Mouse (Mus musculus) lung, postnatal 0 days (tissue): ENCODE results near the gene Phkb. TPM values are rescaled to one million over a fixed set of nuclear protein-coding genes. Genes with fewer than 3 reads are reported as not detected.

ENCODE experiments used
- ATAC-seq: fragments of 200-750 bp; cut with Nextera tagmentation; 2 replicates; pipeline ENCODE4 v1.8.0; 2017; ENCODE audit warnings: moderate library complexity
- DNase-seq: peaks from one replicate; pipeline ENCODE4 v3.0.0-alpha.2; 2016; ENCODE audit warnings: low spot score
- H3K27ac ChIP-seq: fragments of 300-500 bp; sonication (generic); 2 replicates; pipeline ENCODE4 v1.5.1; 2014; ENCODE audit warnings: antibody characterized with exemption, mild to moderate bottlenecking, low read length, mixed read lengths
- H3K27me3 ChIP-seq: fragments of 300-500 bp; sonication (generic); replicated peaks from 2 replicates; pipeline ENCODE4 v1.6.1; 2014; ENCODE audit warnings: low read length, mixed read lengths; ENCODE audit not compliant: insufficient read depth
- H3K36me3 ChIP-seq: fragments of 300-500 bp; sonication (generic); 2 replicates; pipeline ENCODE4 v1.6.1; 2014; ENCODE audit warnings: low read length, mixed read lengths; ENCODE audit not compliant: insufficient read depth
- H3K4me1 ChIP-seq: fragments of 300-500 bp; sonication (generic); 2 replicates; pipeline ENCODE4 v1.6.1; 2014; ENCODE audit warnings: antibody characterized with exemption, low read depth, low read length, mixed read lengths; ENCODE audit not compliant: insufficient read depth
- H3K4me2 ChIP-seq: fragments of 300-500 bp; sonication (generic); replicated peaks from 2 replicates; pipeline ENCODE4 v1.6.1; 2014; ENCODE audit warnings: low read depth, mild to moderate bottlenecking, low read length, moderate library complexity, mixed read lengths
- H3K4me3 ChIP-seq: fragments of 300-500 bp; sonication (generic); 2 replicates; pipeline ENCODE4 v1.5.1; 2014; ENCODE audit warnings: low read depth, low read length
- H3K9ac ChIP-seq: fragments of 300-500 bp; sonication (generic); replicated peaks from 2 replicates; pipeline ENCODE4 v1.6.1; 2014; ENCODE audit warnings: low read depth, mild to moderate bottlenecking
- H3K9me3 ChIP-seq: fragments of 300-500 bp; sonication (generic); 2 replicates; pipeline ENCODE4 v1.6.1; 2016; ENCODE audit warnings: low read length, mixed read lengths
- CTCF ChIP-seq: IDR thresholded peaks from 2 replicates; pipeline ENCODE4 v1.5.1; 2016; ENCODE audit warnings: antibody characterized with exemption, mild to moderate bottlenecking
- EP300 ChIP-seq: IDR thresholded peaks from 2 replicates; pipeline ENCODE4 v1.6.1; 2016; ENCODE audit warnings: antibody characterized with exemption, mild to moderate bottlenecking, control low read depth
- WGBS: fragments of 180-500 bp; shearing (Covaris S2); extraction: QIAGEN DNeasy Blood & Tissue Kit; methylation state at CpG from one replicate; pipeline ENCODE4 v1.1.7; 2014; 5-methylcytosine and 5-hydroxymethylcytosine counted together
- polyA plus RNA-seq: library from polyadenylated mRNA; unstranded; fragments of >200 nt; fragmentation: Nextera tagmentation; extraction: Ambion mirVana; gene quantifications from 2 replicates; pipeline ENCODE4 v1.2.1, GENCODE M21; 2015

The Phkb gene
- polyA plus RNA-seq, 1 experiment from 2014 or later: 26.9 TPM

GRCm38 (mm10) chr8:85871660-85872059, 30.9 kb downstream of the Phkb start:
- Histone ChIP-seq H3K4me3 (no peak overlapping the region), H3K27ac (no peak overlapping the region), H3K9me3 (no peaks in the 10 kb centered on the region), H3K4me2 (no peak overlapping the region), H3K4me1 (no peaks in the 10 kb centered on the region; the same call in 1 of the 2 replicates), H3K36me3 (no peaks in the 10 kb centered on the region), H3K27me3 (no peaks in the 10 kb centered on the region), H3K9ac (no peak overlapping the region)
- ATAC-seq (peak; percentile 83), DNase-seq (peak; percentile 88)
- WGBS: 39% methylated on average over 2 of the region's 2 CpGs
- TF ChIP-seq EP300 (no peak), CTCF (no peak)

GRCm38 (mm10) chr8:85877976-85878375, 37.2 kb downstream of the Phkb start:
- 0 out of 2 replicates have a peak, but pooled peaks cover 7% of the 10 kb centered on the region for H3K36me3 ChIP-seq
- TF ChIP-seq EP300 (no peak), CTCF (no peak)
- no peak overlapping the region for H3K4me3 ChIP-seq
- no peak overlapping the region for H3K27ac ChIP-seq
- H3K4me2 ChIP-seq: no peak overlapping the region
- ATAC-seq (no peak), DNase-seq (no peak)
- no peaks in the 10 kb centered on the region for H3K27me3 ChIP-seq
- H3K9ac ChIP-seq: no peak overlapping the region
- 92% methylated on average over 8 of the region's 8 CpGs for WGBS
- H3K9me3 ChIP-seq: no peaks in the 10 kb centered on the region
- H3K4me1 ChIP-seq: no peaks in the 10 kb centered on the region

- no peaks in the 10 kb centered on the region for H3K4me1 ChIP-seq
- WGBS: 87% methylated on average over 7 of the region's 7 CpGs
- H3K9ac ChIP-seq: no peak overlapping the region
- ATAC-seq: no peak
- 0 out of 2 replicates have a peak, but pooled peaks cover 7% of the 10 kb centered on the region for H3K36me3 ChIP-seq
- no peak overlapping the region for H3K27ac ChIP-seq
- H3K27me3 ChIP-seq: no peaks in the 10 kb centered on the region
- no peak overlapping the region for H3K4me3 ChIP-seq
- no peak for TF ChIP-seq EP300
- no peak for TF ChIP-seq CTCF
- no peak overlapping the region for H3K4me2 ChIP-seq
- no peaks in the 10 kb centered on the region for H3K9me3 ChIP-seq
- DNase-seq: no peak
These were observed 38.9 kb downstream of the Phkb start for GRCm38 (mm10) chr8:85879624-85880023.

GRCm38 (mm10) chr8:85884811-85885210, 44.1 kb downstream of the Phkb start:
- DNase-seq (no peak), ATAC-seq (no peak)
- Histone ChIP-seq H3K9me3 (no peaks in the 10 kb centered on the region), H3K9ac (no peak overlapping the region), H3K4me1 (no peaks in the 10 kb centered on the region), H3K27ac (no peak overlapping the region), H3K4me3 (no peak overlapping the region), H3K4me2 (no peak overlapping the region), H3K27me3 (no peaks in the 10 kb centered on the region), H3K36me3 (0 out of 2 replicates have a peak, but pooled peaks cover 7% of the 10 kb centered on the region)
- WGBS: 93% methylated on average over 3 of the region's 3 CpGs
- TF ChIP-seq EP300 (no peak), CTCF (no peak)

GRCm38 (mm10) chr8:85897636-85898035, 56.9 kb downstream of the Phkb start:
- 100% methylated on average over 2 of the region's 2 CpGs for WGBS
- Histone ChIP-seq H3K27ac (no peak overlapping the region), H3K4me1 (no peaks in the 10 kb centered on the region), H3K9ac (no peak overlapping the region), H3K9me3 (no peaks in the 10 kb centered on the region), H3K4me3 (no peak overlapping the region), H3K27me3 (no peaks in the 10 kb centered on the region), H3K4me2 (no peak overlapping the region), H3K36me3 (no peaks in the 10 kb centered on the region)
- TF ChIP-seq CTCF (no peak), EP300 (no peak)
- no peak for DNase-seq
- no peak for ATAC-seq

- ATAC-seq (no peak), DNase-seq (no peak)
- Histone ChIP-seq H3K27me3 (no peaks in the 10 kb centered on the region), H3K4me3 (no peak overlapping the region), H3K27ac (no peak overlapping the region), H3K36me3 (no peaks in the 10 kb centered on the region), H3K4me1 (no peaks in the 10 kb centered on the region), H3K9me3 (no peaks in the 10 kb centered on the region), H3K9ac (no peak overlapping the region), H3K4me2 (no peak overlapping the region)
- TF ChIP-seq EP300 (no peak), CTCF (no peak)
These were observed 84.2 kb downstream of the Phkb start for GRCm38 (mm10) chr8:85924991-85925390.

- Histone ChIP-seq H3K4me2 (no peak overlapping the region), H3K36me3 (no peaks in the 10 kb centered on the region), H3K27ac (no peak overlapping the region), H3K4me1 (no peaks in the 10 kb centered on the region), H3K9me3 (no peaks in the 10 kb centered on the region), H3K27me3 (no peaks in the 10 kb centered on the region), H3K4me3 (no peak overlapping the region), H3K9ac (no peak overlapping the region)
- WGBS: 89% methylated on average over 1 of the region's 1 CpGs
- ATAC-seq: no peak
- no peak for DNase-seq
- no peak for TF ChIP-seq CTCF
- no peak for TF ChIP-seq EP300
These were observed 84.8 kb downstream of the Phkb start for GRCm38 (mm10) chr8:85925574-85925973.
